Mouse (Mus musculus): Measurements from ENCODE around the gene Hnrnpab. TPM values are rescaled to one million over a fixed set of nuclear protein-coding genes. Genes with fewer than 3 reads are reported as not detected.

Hnrnpab gene
- total and polyA plus RNA-seq, 3 experiments, result 504 to 1,141 (median 683) TPM

DNA sequence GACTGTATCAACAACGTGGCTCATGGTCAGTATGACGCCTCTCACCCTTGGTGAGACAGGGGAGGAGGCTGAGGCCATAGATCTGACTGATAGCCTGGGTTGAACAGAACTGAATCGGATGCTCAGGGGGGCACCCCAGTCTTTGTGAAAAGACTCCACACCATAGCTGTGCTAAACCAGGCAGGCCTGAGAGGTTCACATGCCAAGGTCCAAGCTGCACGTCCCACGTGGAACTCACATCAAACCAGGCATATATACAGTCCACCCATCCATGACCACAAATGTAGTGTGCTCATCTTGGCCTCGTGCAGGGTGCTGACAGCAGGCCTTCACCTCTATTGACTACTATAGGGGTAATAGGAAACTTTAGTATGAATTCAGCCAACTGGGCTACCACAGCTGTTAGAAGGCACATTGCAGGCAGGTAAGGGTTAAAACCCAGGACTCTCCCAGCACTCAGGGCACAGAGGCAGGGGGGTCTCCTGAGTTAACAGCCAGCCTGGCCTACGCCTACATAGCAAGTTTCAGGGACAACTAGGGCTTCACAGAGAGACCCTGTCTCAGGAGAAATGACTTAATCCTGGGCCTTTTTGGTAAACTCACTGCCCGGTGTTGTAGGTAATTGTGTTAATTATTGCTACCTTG lies 20.9 kb downstream of the Hnrnpab start:
- H3K27me3 ChIP-seq (ENCODE audit: insufficient read depth, low read length), result no peaks in the 10 kb centered on the region
- no peaks in the 10 kb centered on the region for H3K9me3 ChIP-seq (replicated peaks)
- peak overlapping the region; percentile 86 for H3K4me3 ChIP-seq (ENCODE audit: low read depth, low read length)
- DNase-seq (ENCODE audit: low spot score) (no peak), ATAC-seq (ENCODE audit: extremely low read depth, insufficient number of reproducible peaks, low FRiP score, poor library complexity, severe bottlenecking) (no peak)
- H3K4me1 ChIP-seq (ENCODE audit: insufficient read depth, low read depth, low read length), result peaks cover 69% of the 10 kb centered on the region
- H3K36me3 ChIP-seq (replicated peaks), result peaks cover 54% of the 10 kb centered on the region
- TF ChIP-seq POLR2AphosphoS5 (IDR thresholded peaks at IDR 0.05; ENCODE audit: insufficient replicate concordance, low read depth, low read length) (0 out of 2 replicates have a peak, but pooled peaks have one; percentile 37), GATA1 (IDR thresholded peaks at IDR 0.05; ENCODE audit: borderline replicate concordance, low read length) (no peak), TAL1 (conservative IDR thresholded peaks at IDR 0.05; ENCODE audit: low read depth, low read length) (no peak), GATA2 (IDR thresholded peaks at IDR 0.05; ENCODE audit: borderline replicate concordance, low read depth, low read length) (peak; percentile 66; the same call in 1 of the 2 replicates), CTCF (IDR thresholded peaks at IDR 0.05; ENCODE audit: low read depth, low read length) (no peak)

DNA sequence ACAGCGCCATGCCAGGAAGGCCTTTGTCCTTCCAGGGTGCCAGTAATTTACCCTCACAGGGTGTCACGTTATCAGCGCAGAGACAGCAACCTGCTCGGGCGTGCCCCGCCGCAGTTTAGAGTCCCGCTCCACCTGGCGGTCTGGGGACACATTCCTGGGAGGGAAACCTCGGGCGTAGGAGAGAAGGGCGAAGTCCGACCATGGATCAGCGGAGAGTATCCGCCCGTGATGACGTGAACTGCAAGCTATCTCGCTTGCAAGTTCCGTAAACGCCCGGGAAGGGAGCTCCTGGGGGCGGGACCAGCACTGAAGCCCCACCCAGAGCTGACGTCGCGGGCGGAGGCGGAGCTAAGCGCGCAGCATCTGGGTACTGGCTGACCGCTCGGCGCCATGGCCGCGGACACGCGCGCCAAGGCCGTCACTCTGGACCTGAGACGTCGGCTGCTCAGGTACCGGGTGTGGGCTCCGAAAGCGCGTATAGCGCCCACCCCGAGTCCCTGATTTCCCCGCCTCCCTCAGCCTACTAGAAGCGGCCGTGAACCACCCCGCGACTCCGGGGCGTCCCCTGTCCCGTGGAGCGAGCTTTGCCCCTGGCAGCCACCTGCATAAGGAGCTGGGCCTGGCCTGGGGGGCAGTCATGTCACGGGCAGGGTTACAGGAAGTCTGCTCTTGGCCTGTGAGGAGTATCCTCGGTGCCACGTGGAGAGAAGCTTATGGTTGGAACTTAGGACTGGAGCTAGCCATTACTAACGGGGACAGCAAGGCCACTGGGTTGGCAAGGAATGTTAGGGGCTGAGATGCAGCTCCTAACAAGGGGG lies 22.0 kb downstream of the Hnrnpab start, which contains the start of gene Phykpl:
Gene Phykpl (plus strand): TSS at position 327 of the 818 bp plus-strand sequence.
- DNase-seq (ENCODE audit: low spot score) (peak; percentile 87), ATAC-seq (ENCODE audit: extremely low read depth, insufficient number of reproducible peaks, low FRiP score, poor library complexity, severe bottlenecking) (peak; percentile 82)
- Histone ChIP-seq H3K4me3 (ENCODE audit: low read depth, low read length) (peak within 1 kb of the TSS; percentile 86), H3K36me3 (replicated peaks) (peaks cover 43% of the 10 kb centered on the region), H3K27me3 (ENCODE audit: insufficient read depth, low read length) (no peaks in the 10 kb centered on the region), H3K9me3 (replicated peaks) (no peaks in the 10 kb centered on the region), H3K4me1 (ENCODE audit: insufficient read depth, low read depth, low read length) (peaks cover 63% of the 10 kb centered on the region)
- no peak for TF ChIP-seq POLR2AphosphoS5 (IDR thresholded peaks at IDR 0.05; ENCODE audit: insufficient replicate concordance, low read depth, low read length)
- TF ChIP-seq CTCF (IDR thresholded peaks at IDR 0.05; ENCODE audit: low read depth, low read length), result no peak
- no peak for TF ChIP-seq GATA2 (IDR thresholded peaks at IDR 0.05; ENCODE audit: borderline replicate concordance, low read depth, low read length)
- TF ChIP-seq TAL1 (conservative IDR thresholded peaks at IDR 0.05; ENCODE audit: low read depth, low read length), result no peak

DNA sequence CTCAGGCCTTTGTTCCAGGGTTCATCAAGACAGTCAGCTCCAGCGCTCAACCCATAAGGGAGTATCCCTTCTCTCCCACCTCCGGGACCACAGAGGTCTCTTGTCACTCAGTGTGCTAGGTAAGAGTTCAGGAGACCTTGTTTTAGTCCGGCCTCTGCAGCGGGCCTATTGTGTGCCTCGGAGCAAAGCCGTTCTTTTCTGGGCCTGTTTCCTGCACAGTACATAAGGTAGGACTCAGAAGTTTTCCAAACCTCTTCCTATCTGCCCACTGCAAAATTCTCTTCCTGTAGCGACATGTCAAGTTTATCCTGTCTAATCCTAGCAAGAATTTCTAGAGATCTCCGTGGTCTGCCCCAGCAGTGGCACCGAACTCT lies 22.6 kb downstream of the Hnrnpab start:
- ATAC-seq (ENCODE audit: extremely low read depth, insufficient number of reproducible peaks, low FRiP score, poor library complexity, severe bottlenecking) (peak; percentile 9; the same call in 1 of the 2 replicates), DNase-seq (ENCODE audit: low spot score) (no peak)
- peaks cover 60% of the 10 kb centered on the region for H3K4me1 ChIP-seq (ENCODE audit: insufficient read depth, low read depth, low read length)

DNA sequence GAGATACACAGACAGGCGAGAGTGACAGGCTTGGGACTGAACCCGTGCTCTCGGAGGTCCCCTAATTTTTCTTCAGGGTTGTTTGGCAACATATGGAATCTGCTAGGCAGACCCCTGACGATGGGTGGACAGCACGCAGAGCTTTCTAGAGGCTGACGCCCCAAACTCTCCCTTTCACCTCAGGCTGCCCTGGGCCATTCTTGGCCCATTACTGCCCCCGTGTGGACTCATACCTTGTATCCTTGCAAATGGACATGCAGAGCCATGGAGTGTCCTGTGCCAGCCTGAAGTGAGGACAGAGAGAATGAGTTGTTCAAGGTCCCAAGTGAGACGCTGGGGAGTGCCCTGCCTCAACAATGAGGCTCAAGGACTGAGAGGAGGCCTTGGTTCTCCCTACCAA lies 23.9 kb downstream of the Hnrnpab start:
- peak; percentile 70 for DNase-seq (ENCODE audit: low spot score)
- Histone ChIP-seq H3K4me1 (ENCODE audit: insufficient read depth, low read depth, low read length) (peaks cover 54% of the 10 kb centered on the region), H3K27me3 (ENCODE audit: insufficient read depth, low read length) (peaks cover 6% of the 10 kb centered on the region), H3K9me3 (replicated peaks) (no peaks in the 10 kb centered on the region), H3K36me3 (replicated peaks) (peaks cover 25% of the 10 kb centered on the region), H3K4me3 (ENCODE audit: low read depth, low read length) (no peak overlapping the region)
- TF ChIP-seq CTCF (IDR thresholded peaks at IDR 0.05; ENCODE audit: low read depth, low read length), result peak; percentile 39; the same call in 1 of the 2 replicates
- TF ChIP-seq GATA2 (IDR thresholded peaks at IDR 0.05; ENCODE audit: borderline replicate concordance, low read depth, low read length), result no peak
- no peak for TF ChIP-seq POLR2AphosphoS5 (IDR thresholded peaks at IDR 0.05; ENCODE audit: insufficient replicate concordance, low read depth, low read length)
- TF ChIP-seq TAL1 (conservative IDR thresholded peaks at IDR 0.05; ENCODE audit: low read depth, low read length), result no peak
- no peak for TF ChIP-seq GATA1 (IDR thresholded peaks at IDR 0.05; ENCODE audit: borderline replicate concordance, low read length)
- no peak for ATAC-seq (ENCODE audit: extremely low read depth, insufficient number of reproducible peaks, low FRiP score, poor library complexity, severe bottlenecking)

More for the DNA sequence above, 22.6 kb downstream of the Hnrnpab start:
- peaks cover 37% of the 10 kb centered on the region for H3K36me3 ChIP-seq (replicated peaks)
- no peak for TF ChIP-seq TAL1 (conservative IDR thresholded peaks at IDR 0.05; ENCODE audit: low read depth, low read length)
- H3K27me3 ChIP-seq (ENCODE audit: insufficient read depth, low read length), result no peaks in the 10 kb centered on the region
- no peaks in the 10 kb centered on the region for H3K9me3 ChIP-seq (replicated peaks)
- peak overlapping the region; percentile 86 for H3K4me3 ChIP-seq (ENCODE audit: low read depth, low read length)

DNA sequence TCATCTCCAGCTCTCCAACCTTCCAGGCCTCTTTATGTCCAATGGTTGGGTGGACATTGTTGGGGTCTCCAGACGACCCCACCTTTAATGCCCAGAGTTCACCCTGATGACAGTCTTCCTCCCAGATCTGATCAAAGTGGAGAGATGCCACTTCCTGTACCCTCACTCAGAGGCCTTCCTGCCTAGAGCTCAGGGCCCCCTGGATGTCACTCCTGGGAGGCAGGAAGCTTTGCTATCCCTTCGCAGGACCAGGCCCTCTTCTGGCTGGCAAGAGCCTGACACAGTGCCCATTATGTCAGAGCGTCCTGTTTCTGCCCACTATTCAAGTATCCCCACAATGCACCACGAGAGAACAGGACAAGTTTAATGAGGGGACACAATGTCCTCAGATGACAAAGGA lies 27.6 kb downstream of the Hnrnpab start:
- DNase-seq (ENCODE audit: low spot score) (no peak), ATAC-seq (ENCODE audit: extremely low read depth, insufficient number of reproducible peaks, low FRiP score, poor library complexity, severe bottlenecking) (no peak)
- H3K36me3 ChIP-seq (replicated peaks), result no peaks in the 10 kb centered on the region
- peaks cover 28% of the 10 kb centered on the region for H3K4me1 ChIP-seq (ENCODE audit: insufficient read depth, low read depth, low read length)
- H3K27me3 ChIP-seq (ENCODE audit: insufficient read depth, low read length), result peaks cover 33% of the 10 kb centered on the region
- no peaks in the 10 kb centered on the region for H3K9me3 ChIP-seq (replicated peaks)
- no peak overlapping the region for H3K4me3 ChIP-seq (ENCODE audit: low read depth, low read length)
- no peak for TF ChIP-seq POLR2AphosphoS5 (IDR thresholded peaks at IDR 0.05; ENCODE audit: insufficient replicate concordance, low read depth, low read length)
- no peak for TF ChIP-seq TAL1 (conservative IDR thresholded peaks at IDR 0.05; ENCODE audit: low read depth, low read length)
- TF ChIP-seq CTCF (IDR thresholded peaks at IDR 0.05; ENCODE audit: low read depth, low read length), result no peak
- TF ChIP-seq GATA1 (IDR thresholded peaks at IDR 0.05; ENCODE audit: borderline replicate concordance, low read length), result no peak
- no peak for TF ChIP-seq GATA2 (IDR thresholded peaks at IDR 0.05; ENCODE audit: borderline replicate concordance, low read depth, low read length)

DNA sequence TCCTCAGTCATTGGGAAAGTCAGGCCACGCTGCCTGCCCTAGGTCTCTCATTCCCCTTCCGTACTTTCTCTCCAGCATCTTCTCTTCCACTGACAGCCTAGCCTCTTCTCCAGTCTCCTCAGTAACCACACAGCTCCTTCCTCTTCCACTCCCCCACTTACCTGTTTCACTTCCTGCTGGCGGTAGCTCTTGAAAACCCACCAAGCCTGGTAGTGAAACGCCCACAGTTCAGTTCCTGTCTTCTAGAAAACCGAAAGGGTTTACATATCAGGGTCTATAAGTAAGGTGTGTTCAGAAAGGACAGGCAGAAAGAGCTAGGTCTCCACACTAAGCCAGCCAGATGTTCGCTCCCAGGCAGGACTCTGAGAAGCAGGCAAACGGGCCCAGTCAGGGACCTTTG lies 29.1 kb downstream of the Hnrnpab start:
- no peak for DNase-seq (ENCODE audit: low spot score)
- Histone ChIP-seq H3K27me3 (ENCODE audit: insufficient read depth, low read length) (peaks cover 44% of the 10 kb centered on the region), H3K36me3 (replicated peaks) (no peaks in the 10 kb centered on the region), H3K9me3 (replicated peaks) (no peaks in the 10 kb centered on the region), H3K4me3 (ENCODE audit: low read depth, low read length) (no peak overlapping the region), H3K4me1 (ENCODE audit: insufficient read depth, low read depth, low read length) (peaks cover 17% of the 10 kb centered on the region)
- TF ChIP-seq CTCF (IDR thresholded peaks at IDR 0.05; ENCODE audit: low read depth, low read length), result no peak
- TF ChIP-seq POLR2AphosphoS5 (IDR thresholded peaks at IDR 0.05; ENCODE audit: insufficient replicate concordance, low read depth, low read length), result no peak
- ATAC-seq (ENCODE audit: extremely low read depth, insufficient number of reproducible peaks, low FRiP score, poor library complexity, severe bottlenecking), result no peak

Data from G1E (cell line).